Mouse (Mus musculus) lung, adult 18-20 months (tissue): ENCODE results near the gene Gstt1.

Experiments
- DNase-seq, 2 experiments: peaks; one replicate each; pipeline ENCODE4 v3.0.0; 2022; ENCODE audit warnings: mixed read lengths in 2 of 2

The Gstt1 gene

DNA sequence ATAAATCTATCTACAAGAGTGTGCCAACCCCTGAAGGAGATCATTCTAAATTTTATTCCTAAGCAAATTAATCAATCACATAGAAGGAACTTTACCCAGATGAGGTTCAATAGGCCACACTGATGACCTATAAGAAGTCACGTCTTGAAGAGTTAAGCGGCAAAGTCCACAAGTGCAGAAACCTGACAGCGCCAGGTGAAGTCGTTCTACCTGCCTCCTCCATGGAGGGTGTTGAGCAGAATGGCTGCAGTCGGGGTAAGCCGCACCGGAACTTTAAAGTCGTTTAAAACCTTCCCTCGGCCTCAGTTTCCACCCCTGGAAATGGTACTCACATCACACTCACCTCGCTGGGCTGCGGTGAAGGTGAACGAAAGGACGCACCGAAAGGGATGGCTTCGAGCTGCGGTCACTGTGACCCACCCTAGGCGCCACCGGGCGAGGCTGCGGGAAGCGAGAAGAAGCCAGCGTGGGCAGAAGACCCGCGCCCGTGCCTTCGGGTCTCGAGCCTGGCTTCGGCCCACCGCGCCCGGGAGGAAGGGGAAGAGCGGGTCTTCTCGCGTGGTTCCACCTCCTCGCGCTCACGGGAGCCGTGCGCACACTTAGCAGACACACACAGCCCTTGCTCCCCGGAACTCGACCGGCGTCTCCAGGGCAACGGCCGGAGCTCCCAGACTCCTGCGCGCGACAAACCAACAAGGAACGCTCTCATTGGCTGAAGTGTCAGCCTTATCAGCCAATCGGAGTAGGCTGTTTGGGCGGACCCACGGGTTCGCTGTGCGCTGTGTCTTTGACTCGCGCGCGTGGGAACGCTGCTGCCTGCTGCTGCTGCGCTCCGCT is 34.5 kb downstream of the Gstt1 start, which contains the start of gene Cabin1:
TSS of gene Cabin1 (minus strand) at position 660 of the 837 bp plus-strand sequence.
- peak; percentile 98 for DNase-seq

DNA sequence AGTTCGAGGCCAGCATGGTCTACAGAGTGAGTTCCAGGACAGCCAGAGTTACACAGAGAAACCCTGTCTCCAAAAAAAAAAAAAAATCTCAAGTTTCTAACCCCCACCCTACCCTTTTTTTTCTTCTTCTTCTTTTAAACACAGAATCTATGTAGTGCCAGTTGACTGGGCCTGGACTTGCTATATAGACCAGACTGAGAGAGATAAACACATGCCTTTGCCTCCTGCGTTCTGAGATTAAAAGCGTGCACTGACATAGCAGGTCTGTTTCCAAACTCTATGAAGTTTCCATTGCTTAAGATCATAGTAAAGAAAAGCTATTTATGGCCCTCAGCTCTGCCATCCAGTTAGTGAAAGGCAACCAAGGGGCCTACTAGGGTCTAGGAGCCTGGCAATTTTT is 36.0 kb downstream of the Gstt1 start:
- DNase-seq, result no peak

DNA sequence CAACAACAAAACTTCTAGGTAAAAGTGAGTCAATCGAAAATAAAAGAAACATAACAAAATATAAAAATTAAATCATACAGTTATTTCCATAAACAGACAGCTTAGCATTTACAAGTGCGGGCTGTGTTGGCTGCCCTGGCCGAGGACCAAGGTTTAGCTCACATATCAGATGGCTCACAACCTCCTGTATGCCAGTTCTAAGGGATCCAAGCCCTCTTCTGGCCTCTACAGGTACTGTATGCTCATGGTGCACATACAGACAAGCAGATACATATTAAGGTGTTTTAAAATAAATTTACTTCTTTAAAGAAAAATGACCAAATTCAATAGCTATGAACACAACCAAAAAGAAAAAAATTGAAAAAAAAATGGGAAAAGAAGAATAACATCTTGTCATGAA is 38.1 kb downstream of the Gstt1 start:
- no peak for DNase-seq

DNA sequence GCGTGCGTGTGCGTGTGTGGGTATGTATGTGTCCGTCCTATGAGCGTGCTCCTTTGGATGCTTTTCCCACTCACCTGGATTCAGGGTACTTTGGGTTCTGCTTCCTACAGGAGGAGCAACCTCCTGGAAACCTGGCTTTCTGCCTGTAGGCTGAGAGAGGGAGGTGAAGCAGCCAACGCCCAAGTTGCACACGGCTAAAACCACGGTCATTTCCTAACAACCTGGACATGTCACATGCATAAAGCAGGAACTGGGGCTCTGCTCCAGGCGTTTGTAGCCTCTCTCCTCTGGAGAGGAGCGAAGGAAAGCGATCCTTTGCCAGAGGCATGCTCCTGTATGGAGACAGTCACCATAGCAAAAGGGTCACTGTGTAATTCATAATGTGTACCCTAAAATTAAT is 41.7 kb downstream of the Gstt1 start:
- DNase-seq, result peak in 1 of 2 experiments; percentile 33

DNA sequence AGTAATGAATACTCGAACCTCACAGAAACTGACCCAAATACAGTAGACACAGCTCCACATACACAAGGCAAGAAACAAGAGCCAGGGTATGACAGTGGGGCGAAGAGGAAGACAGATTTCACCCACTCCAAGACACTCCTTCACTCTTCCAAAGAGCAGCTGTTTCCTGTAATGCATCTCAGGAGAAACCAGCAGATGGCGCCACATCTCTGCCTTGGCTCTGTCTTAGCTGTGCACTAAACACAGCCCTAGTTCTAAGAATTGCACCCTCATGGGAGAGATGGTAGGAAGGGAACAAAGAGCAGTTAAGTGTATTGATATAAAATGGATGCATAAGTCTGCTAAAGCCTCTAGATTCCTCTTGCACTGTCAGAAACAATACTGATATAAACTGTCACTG is 54.4 kb downstream of the Gstt1 start:
- peak; percentile 69 to 77 for DNase-seq

DNA sequence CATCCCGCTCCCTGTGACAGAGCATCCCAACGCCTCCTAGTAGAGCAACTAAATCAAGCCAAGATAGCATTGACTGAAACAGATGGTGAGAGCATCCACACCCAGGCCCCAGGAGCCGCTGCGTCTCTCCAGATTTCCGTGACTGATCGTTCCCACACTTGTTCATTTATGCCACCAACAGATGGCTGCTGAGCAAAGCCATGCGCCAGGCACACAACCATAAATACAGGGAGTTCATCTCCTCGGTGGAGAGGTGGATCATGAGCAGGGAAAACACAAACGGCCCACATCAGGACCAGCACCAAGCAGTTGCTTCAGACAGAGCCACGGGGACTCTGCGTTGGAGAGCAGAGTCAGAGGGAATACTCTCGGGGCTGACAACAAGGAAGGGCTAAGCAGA is 55.0 kb downstream of the Gstt1 start:
- DNase-seq, result no peak

DNA sequence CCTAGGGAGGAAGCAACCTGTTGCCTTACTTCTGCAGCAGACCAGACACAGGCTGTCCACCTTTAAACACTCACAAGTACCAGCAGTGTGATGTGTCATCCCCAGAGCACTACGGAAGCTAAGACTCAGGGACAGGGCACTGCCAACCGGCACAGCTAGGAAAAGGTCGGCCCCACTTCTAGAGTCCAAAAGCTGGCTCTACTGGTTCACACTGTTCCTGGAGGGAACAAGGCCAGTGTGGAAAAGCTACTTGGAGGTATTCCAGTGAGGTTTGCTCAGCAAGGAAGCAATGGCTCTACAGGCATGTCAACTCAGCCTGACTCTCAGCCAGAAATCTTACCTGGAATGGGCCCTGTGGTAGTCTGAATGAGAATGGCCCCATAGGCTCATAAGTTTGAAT is 57.5 kb downstream of the Gstt1 start:
- DNase-seq, result peak in 1 of 2 experiments; percentile 24
